Mouse (Mus musculus) embryonic facial prominence, embryonic 11.5 days (tissue): Measurements from ENCODE around the gene Rbm15. TPM values are rescaled to one million over a fixed set of nuclear protein-coding genes. Genes with fewer than 3 reads are reported as not detected.
A peak's percentile ranks its signal among the peaks of the same experiment; 100 is the strongest.

Experiments used
- ATAC-seq: fragments of 200-750 bp; cut with Nextera tagmentation; replicated peaks from 2 replicates; pipeline ENCODE4 v1.8.0; 2017; ENCODE audit warnings: low read depth; ENCODE audit not compliant: insufficient number of reproducible peaks, low FRiP score, low TSS enrichment
- DNase-seq: peaks from one replicate; pipeline ENCODE4 v3.0.0-alpha.2; 2015; ENCODE audit warnings: low spot score
- H3K27ac ChIP-seq: fragments of 300-500 bp; sonication (generic); replicated peaks from 2 replicates; pipeline ENCODE4 v1.5.1; 2014; ENCODE audit warnings: mild to moderate bottlenecking, low read depth, low read length, control low read depth
- H3K27me3 ChIP-seq: fragments of 300-500 bp; sonication (generic); 2 replicates; pipeline ENCODE4 v1.6.1; 2014; ENCODE audit warnings: mild to moderate bottlenecking, low read length, moderate library complexity, mixed read lengths; ENCODE audit not compliant: control insufficient read depth, insufficient read depth
- H3K36me3 ChIP-seq: fragments of 300-500 bp; sonication (generic); replicated peaks from 2 replicates; pipeline ENCODE4 v1.6.1; 2014; ENCODE audit warnings: low read depth, mild to moderate bottlenecking, low read length, moderate library complexity, mixed read lengths; ENCODE audit not compliant: control insufficient read depth, insufficient read depth
- H3K4me1 ChIP-seq: fragments of 300-500 bp; sonication (generic); 2 replicates; pipeline ENCODE4 v1.6.1; 2014; ENCODE audit warnings: low read length, mixed read lengths; ENCODE audit not compliant: control insufficient read depth, insufficient read depth
- H3K4me2 ChIP-seq: fragments of 300-500 bp; sonication (generic); 2 replicates; pipeline ENCODE4 v1.6.1; 2014; ENCODE audit warnings: low read depth, mild to moderate bottlenecking, control low read depth, low read length, moderate library complexity
- H3K4me3 ChIP-seq: fragments of 300-500 bp; sonication (generic); 2 replicates; pipeline ENCODE4 v1.5.1; 2014; ENCODE audit warnings: low read depth, low read length, control low read depth
- H3K9ac ChIP-seq: fragments of 300-500 bp; sonication (generic); replicated peaks from 2 replicates; pipeline ENCODE4 v1.6.1; 2014; ENCODE audit warnings: mild to moderate bottlenecking, control low read depth, low read length
- H3K9me3 ChIP-seq: fragments of 300-500 bp; sonication (generic); replicated peaks from 2 replicates; pipeline ENCODE4 v1.6.1; 2016; ENCODE audit warnings: mild to moderate bottlenecking, low read length, inconsistent platforms, mixed read lengths; ENCODE audit not compliant: control insufficient read depth
- WGBS: fragments of 180-500 bp; shearing (Covaris S2); extraction: QIAGEN DNeasy Blood & Tissue Kit; methylation state at CpG from one replicate; pipeline ENCODE4 v1.1.7; 2014; 5-methylcytosine and 5-hydroxymethylcytosine counted together
- polyA plus RNA-seq: library from polyadenylated mRNA; unstranded; fragments of >200 nt; fragmentation: Nextera tagmentation; extraction: Ambion mirVana; gene quantifications from 2 replicates; pipeline ENCODE4 v1.2.1, GENCODE M21; 2014

Gene Rbm15
- polyA plus RNA-seq, 1 experiment from 2014 or later, result 20.6 TPM

DNA sequence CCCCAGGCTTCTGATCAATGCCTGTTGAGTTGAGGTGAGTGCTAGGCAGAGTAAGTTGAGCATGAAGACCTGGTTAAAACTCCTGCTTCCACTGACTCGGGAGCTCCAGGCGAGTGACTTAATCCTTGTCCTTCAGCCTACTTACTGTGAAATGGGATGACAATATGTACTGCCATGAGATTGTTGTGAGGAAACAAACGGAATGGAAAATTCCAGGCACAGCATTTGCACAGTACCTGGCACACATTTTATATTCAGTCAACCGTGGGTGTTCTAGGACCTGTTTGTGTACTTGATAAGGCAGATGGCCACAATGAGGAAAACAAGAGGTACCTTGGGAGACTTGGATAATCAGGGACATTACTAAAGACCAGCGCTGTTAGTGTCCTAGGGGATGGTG, 29.9 kb upstream of the Rbm15 start:
- DNase-seq (no peak), ATAC-seq (no peak)
- Histone ChIP-seq H3K9ac (no peak overlapping the region), H3K36me3 (no peaks in the 10 kb centered on the region), H3K4me2 (no peak overlapping the region), H3K27me3 (no peaks in the 10 kb centered on the region), H3K9me3 (no peaks in the 10 kb centered on the region), H3K4me1 (peaks cover 2% of the 10 kb centered on the region; the same call in 1 of the 2 replicates), H3K27ac (no peak overlapping the region), H3K4me3 (no peak overlapping the region)
- WGBS, result 81% methylated on average over 5 of the region's 5 CpGs

- DNase-seq (peak; percentile 43), ATAC-seq (no peak)
- H3K27ac ChIP-seq, result no peak overlapping the region
- no peak overlapping the region for H3K9ac ChIP-seq
- no peaks in the 10 kb centered on the region for H3K36me3 ChIP-seq
- peaks cover 2% of the 10 kb centered on the region; the same call in 1 of the 2 replicates for H3K4me1 ChIP-seq
- no peaks in the 10 kb centered on the region for H3K9me3 ChIP-seq
- 46% methylated on average over 4 of the region's 4 CpGs for WGBS
- H3K4me2 ChIP-seq, result no peak overlapping the region
- no peaks in the 10 kb centered on the region for H3K27me3 ChIP-seq
- H3K4me3 ChIP-seq, result no peak overlapping the region
Measured at GRCm38 (mm10) chr3:107360341-107360740, 26.9 kb upstream of the Rbm15 start.

- H3K27ac ChIP-seq, result no peak overlapping the region
- H3K9me3 ChIP-seq, result no peaks in the 10 kb centered on the region
- H3K4me3 ChIP-seq, result no peak overlapping the region
- 52% methylated on average over 3 of the region's 3 CpGs for WGBS
- H3K9ac ChIP-seq, result no peak overlapping the region
- ATAC-seq (0 out of 2 replicates have a peak, but pooled peaks have one; percentile 24), DNase-seq (no peak)
- no peaks in the 10 kb centered on the region for H3K27me3 ChIP-seq
- no peaks in the 10 kb centered on the region for H3K36me3 ChIP-seq
- peaks cover 2% of the 10 kb centered on the region; the same call in 1 of the 2 replicates for H3K4me1 ChIP-seq
- H3K4me2 ChIP-seq, result no peak overlapping the region
Measured at GRCm38 (mm10) chr3:107357700-107358234, 24.3 kb upstream of the Rbm15 start.

GRCm38 (mm10) chr3:107356964-107357441, 23.5 kb upstream of the Rbm15 start:
- Histone ChIP-seq H3K27ac (no peak overlapping the region), H3K4me2 (no peak overlapping the region), H3K4me1 (peaks cover 2% of the 10 kb centered on the region; the same call in 1 of the 2 replicates), H3K4me3 (no peak overlapping the region), H3K27me3 (no peaks in the 10 kb centered on the region), H3K9me3 (no peaks in the 10 kb centered on the region), H3K9ac (peak overlapping the region; percentile 40), H3K36me3 (no peaks in the 10 kb centered on the region)
- WGBS, result 0% methylated on average over 11 of the region's 11 CpGs
- peak; percentile 89 for ATAC-seq
- peak; percentile 80 for DNase-seq

DNA sequence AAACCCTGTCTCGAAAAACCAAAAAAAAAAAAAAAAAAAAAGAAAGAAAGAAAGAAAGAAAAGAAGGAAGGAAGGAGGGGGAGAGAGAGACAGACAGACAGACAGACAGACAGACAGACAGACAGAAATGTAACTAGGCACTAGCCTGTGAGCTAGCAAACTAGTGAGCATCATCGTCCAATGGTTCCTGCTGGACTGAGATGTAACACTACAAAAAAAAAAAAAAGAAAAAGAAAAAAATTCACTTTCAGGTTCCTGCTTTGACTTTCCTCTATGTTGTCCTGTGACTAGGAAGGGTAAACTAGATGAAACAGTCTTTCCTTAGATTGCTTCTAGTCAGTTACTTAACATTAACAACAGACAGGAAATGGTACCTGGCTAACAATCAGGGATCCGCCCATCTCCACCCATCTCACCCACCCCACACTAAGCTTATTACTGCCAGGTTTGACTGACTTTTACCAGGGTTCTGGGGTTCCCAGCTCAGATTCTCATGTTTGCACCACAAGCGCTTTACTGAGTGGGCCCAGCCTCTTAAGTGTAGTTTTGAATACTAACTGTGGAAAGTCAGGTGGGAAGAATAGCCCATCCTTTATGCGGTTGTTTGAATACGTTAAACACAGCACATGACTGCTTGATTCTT, 22.3 kb upstream of the Rbm15 start:
- H3K9ac ChIP-seq, result no peak overlapping the region
- H3K27ac ChIP-seq, result no peak overlapping the region
- ATAC-seq (no peak), DNase-seq (no peak)
- WGBS, result 85% methylated on average over 6 of the region's 6 CpGs
- no peak overlapping the region for H3K4me2 ChIP-seq
- no peaks in the 10 kb centered on the region for H3K9me3 ChIP-seq
- H3K4me3 ChIP-seq, result no peak overlapping the region
- no peaks in the 10 kb centered on the region for H3K36me3 ChIP-seq
- H3K27me3 ChIP-seq, result no peaks in the 10 kb centered on the region
- H3K4me1 ChIP-seq, result no peaks in the 10 kb centered on the region; the same call in 1 of the 2 replicates

- Histone ChIP-seq H3K4me3 (no peak overlapping the region), H3K36me3 (no peaks in the 10 kb centered on the region), H3K27ac (no peak overlapping the region), H3K4me1 (no peaks in the 10 kb centered on the region), H3K9me3 (no peaks in the 10 kb centered on the region), H3K4me2 (no peak overlapping the region), H3K9ac (no peak overlapping the region), H3K27me3 (no peaks in the 10 kb centered on the region)
- 44% methylated on average over 3 of the region's 3 CpGs for WGBS
- DNase-seq (no peak), ATAC-seq (no peak)
Measured at GRCm38 (mm10) chr3:107351706-107352105, 18.2 kb upstream of the Rbm15 start.

- no peak overlapping the region for H3K4me2 ChIP-seq
- no peak overlapping the region for H3K9ac ChIP-seq
- no peaks in the 10 kb centered on the region for H3K4me1 ChIP-seq
- DNase-seq (no peak), ATAC-seq (no peak)
- WGBS, result 86% methylated on average over 3 of the region's 3 CpGs
- no peak overlapping the region for H3K4me3 ChIP-seq
- H3K27me3 ChIP-seq, result no peaks in the 10 kb centered on the region
- H3K36me3 ChIP-seq, result no peaks in the 10 kb centered on the region
- no peak overlapping the region for H3K27ac ChIP-seq
- H3K9me3 ChIP-seq, result no peaks in the 10 kb centered on the region
Measured at GRCm38 (mm10) chr3:107349006-107349405, 15.5 kb upstream of the Rbm15 start.

DNA sequence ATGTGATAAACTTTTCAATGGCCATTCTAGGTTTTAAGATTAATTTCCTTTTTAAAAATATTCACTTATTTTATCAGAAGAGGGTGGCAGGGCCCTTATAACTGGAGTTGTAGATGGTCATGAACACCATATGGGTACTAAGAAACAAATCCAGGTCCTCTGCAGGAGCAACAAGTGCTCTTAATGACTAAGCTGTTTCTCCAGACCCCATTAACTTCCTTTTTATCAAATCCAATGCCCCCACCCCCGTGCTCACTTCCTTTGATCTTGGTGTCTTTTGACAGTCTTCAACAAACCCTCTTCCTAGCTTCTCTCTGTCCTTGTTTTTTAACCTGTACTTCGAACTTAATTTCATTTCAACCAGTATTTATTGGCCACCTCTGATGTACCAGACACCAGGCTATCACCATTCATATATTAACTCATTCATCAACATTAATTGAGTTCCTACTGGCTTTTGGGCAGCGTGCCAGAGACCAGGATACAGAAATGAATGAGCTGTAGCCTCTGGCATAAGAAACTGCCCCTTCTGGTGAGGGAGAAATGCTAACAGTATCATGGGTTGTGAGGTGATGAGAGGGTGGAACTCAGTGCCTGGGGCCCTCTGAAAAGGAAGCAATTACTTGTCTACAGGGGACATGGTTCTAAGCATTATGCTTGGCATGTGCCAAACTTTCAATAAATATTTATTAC, 11.7 kb upstream of the Rbm15 start:
- H3K9ac ChIP-seq, result no peak overlapping the region
- H3K9me3 ChIP-seq, result no peaks in the 10 kb centered on the region
- no peaks in the 10 kb centered on the region for H3K4me1 ChIP-seq
- DNase-seq (no peak), ATAC-seq (no peak)
- H3K4me2 ChIP-seq, result no peak overlapping the region
- H3K36me3 ChIP-seq, result no peaks in the 10 kb centered on the region
- H3K4me3 ChIP-seq, result no peak overlapping the region
- H3K27me3 ChIP-seq, result no peaks in the 10 kb centered on the region
- WGBS, result 56% methylated on average over 3 of the region's 3 CpGs
- H3K27ac ChIP-seq, result no peak overlapping the region
